Mouse (Mus musculus) MEL (cell line): ENCODE results near the gene Olfr287. TPM values are rescaled to one million over a fixed set of nuclear protein-coding genes. Genes with fewer than 3 reads are reported as not detected.

Experiments used
- DNase-seq: peaks from one replicate; pipeline ENCODE4 v3.0.0; 2011; ENCODE audit warnings: low read depth, low spot score
- H3K27ac ChIP-seq: 2 replicates; pipeline ENCODE4 v1.5.1; 2012; ENCODE audit warnings: low read depth, mild to moderate bottlenecking, control low read depth, low read length, moderate library complexity; ENCODE audit not compliant: control insufficient read depth
- H3K27me3 ChIP-seq, 2 experiments: fragments of 150-350 bp in 1 of 2; sonication (generic) in 1 of 2; 2 replicates each; pipeline ENCODE4 v1.6.1; 2012; ENCODE audit warnings: low read length in 2 of 2, mild to moderate bottlenecking in 2 of 2, improper control_type of control experiment in 1 of 2, moderate library complexity in 1 of 2; ENCODE audit not compliant: insufficient read depth in 2 of 2, control insufficient read depth in 1 of 2
- H3K36me3 ChIP-seq, 2 experiments: 2 replicates each; pipeline ENCODE4 v1.6.1; 2012 to 2014; ENCODE audit warnings: low read length in 2 of 2, improper control_type of control experiment in 1 of 2, inconsistent platforms in 1 of 2, mild to moderate bottlenecking in 1 of 2; ENCODE audit not compliant: insufficient read depth in 2 of 2, control insufficient read depth in 1 of 2
- H3K4me1 ChIP-seq, 2 experiments: fragments of 150-350 bp in 1 of 2; sonication (generic) in 1 of 2; 2 replicates each; pipeline ENCODE4 v1.6.1; 2012; ENCODE audit warnings: low read length in 2 of 2, improper control_type of control experiment in 1 of 2, mild to moderate bottlenecking in 1 of 2; ENCODE audit not compliant: insufficient read depth in 2 of 2, control insufficient read depth in 1 of 2
- H3K4me3 ChIP-seq, 2 experiments: fragments of 150-350 bp in 1 of 2; sonication (generic) in 1 of 2; 2 replicates each; pipeline ENCODE4 v1.5.1; 2012; ENCODE audit warnings: low read depth in 2 of 2, low read length in 2 of 2, mild to moderate bottlenecking in 2 of 2, moderate library complexity in 2 of 2, control low read depth in 1 of 2, improper control_type of control experiment in 1 of 2; ENCODE audit not compliant: control insufficient read depth in 1 of 2, insufficient read depth in 1 of 2
- H3K79me2 ChIP-seq: 2 replicates; pipeline ENCODE4 v1.6.1; 2012; ENCODE audit warnings: mild to moderate bottlenecking, low read length, moderate library complexity; ENCODE audit not compliant: control insufficient read depth, poor library complexity, insufficient read depth
- H3K9ac ChIP-seq: 2 replicates; pipeline ENCODE4 v1.6.1; 2012; ENCODE audit warnings: low read depth, mild to moderate bottlenecking, control low read depth, low read length, moderate library complexity; ENCODE audit not compliant: control insufficient read depth, poor library complexity, severe bottlenecking
- H3K9me3 ChIP-seq: fragments of 150-350 bp; sonication (generic); replicated peaks from 2 replicates; pipeline ENCODE4 v1.6.1; 2012; ENCODE audit warnings: mild to moderate bottlenecking, low read length, improper control_type of control experiment, moderate library complexity; ENCODE audit not compliant: insufficient read depth
- BHLHE40 ChIP-seq: IDR thresholded peaks from 2 replicates; pipeline ENCODE4 v1.6.1; 2012; ENCODE audit warnings: low read depth, mild to moderate bottlenecking, inconsistent platforms, low read length, improper control_type of control experiment, borderline replicate concordance
- ETS1 ChIP-seq: IDR thresholded peaks from 2 replicates; pipeline ENCODE4 v1.6.1; 2012; ENCODE audit warnings: low read depth, mild to moderate bottlenecking, inconsistent platforms, low read length, improper control_type of control experiment, moderate library complexity
- GATA1 ChIP-seq: IDR thresholded peaks from 2 replicates; pipeline ENCODE4 v1.6.1; 2011; ENCODE audit warnings: low read depth, low read length, improper control_type of control experiment
- MAX ChIP-seq: IDR thresholded peaks from 2 replicates; pipeline ENCODE4 v1.6.1; 2011; ENCODE audit warnings: low read length, improper control_type of control experiment
- MXI1 ChIP-seq: IDR thresholded peaks from 2 replicates; pipeline ENCODE4 v1.6.1; 2011; ENCODE audit warnings: mild to moderate bottlenecking, low read depth, low read length, improper control_type of control experiment
- NRF1 ChIP-seq: IDR thresholded peaks from 2 replicates; pipeline ENCODE4 v1.6.1; 2014; ENCODE audit warnings: low read depth, mild to moderate bottlenecking, inconsistent platforms, low read length, improper control_type of control experiment, moderate library complexity; ENCODE audit not compliant: poor library complexity, insufficient read depth, severe bottlenecking
- SIN3A ChIP-seq: IDR thresholded peaks from 2 replicates; pipeline ENCODE4 v1.6.1; 2012; ENCODE audit warnings: low read length, improper control_type of control experiment, inconsistent platforms
- polyA plus RNA-seq, 2 experiments: library from polyadenylated mRNA; stranded (reverse) in 1 of 2; unstranded in 1 of 2; fragments of >175 nt in 1 of 2; fragments of >200 nt in 1 of 2; gene quantifications; 2 replicates each; pipeline versions ENCODE4 v1.2.1 to v1.2.4; 2012; ENCODE audit warnings: low replicate concordance in 2 of 2, low read depth in 1 of 2; ENCODE audit not compliant: insufficient read length in 2 of 2, insufficient read depth in 1 of 2, missing spikeins in 1 of 2
- total RNA-seq: library from RNA; depleted of rRNA; stranded (reverse); fragments of 300-350 nt; gene quantifications from 2 replicates; pipeline ENCODE4 v1.2.3, GENCODE M21; 2012; rRNA removed

The Olfr287 gene
- total and polyA plus RNA-seq, 3 experiments, result not detected

DNA sequence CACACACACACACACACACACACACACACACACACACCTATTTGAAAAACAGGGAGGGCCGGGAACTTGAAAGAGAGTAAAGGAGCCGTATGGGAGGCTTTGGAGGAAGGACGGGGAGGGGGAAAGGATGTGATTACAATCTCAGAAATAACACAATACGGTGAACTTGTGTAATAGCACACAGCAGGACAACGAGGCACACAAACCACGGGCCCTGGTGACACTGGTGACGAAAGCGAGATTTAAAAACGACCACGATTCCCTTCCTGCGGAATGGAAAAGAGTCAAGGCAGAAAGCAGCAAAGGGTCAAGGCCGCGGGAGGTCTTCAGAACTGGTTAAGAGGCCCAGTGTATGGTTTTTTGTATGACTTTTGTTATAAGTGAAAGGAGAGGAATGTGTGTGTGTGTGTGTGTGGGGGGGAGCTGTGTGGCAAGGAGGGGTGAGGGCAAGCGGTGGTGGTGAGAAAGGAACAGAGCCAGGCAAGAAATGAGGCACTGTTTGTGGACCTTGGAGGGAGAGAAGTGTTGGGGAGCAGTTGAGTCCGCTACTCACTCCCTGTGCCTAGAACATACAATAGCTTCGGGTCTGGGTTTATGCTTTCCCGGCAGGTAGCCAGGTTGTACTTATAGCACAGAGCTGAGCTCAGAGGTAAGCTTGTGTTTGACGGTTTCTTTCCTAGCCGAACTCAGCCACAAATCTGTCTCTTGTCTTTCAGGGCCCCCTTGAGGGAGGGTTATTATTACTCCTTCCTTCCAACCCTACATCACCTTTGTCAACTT lies 59.6 kb downstream of the Olfr287 start:
- Histone ChIP-seq H3K27ac (no peak overlapping the region), H3K79me2 (no peaks in the 10 kb centered on the region), H3K27me3 (peaks cover 9 to 34% of the 10 kb centered on the region in 2 experiments), H3K4me3 (no peak overlapping the region), H3K9me3 (no peaks in the 10 kb centered on the region), H3K36me3 (peaks cover 0 to 2% of the 10 kb centered on the region in 2 experiments; a peak in 1 of 4 replicates), H3K4me1 (no peaks in the 10 kb centered on the region), H3K9ac (no peak overlapping the region)
- DNase-seq, result no peak
- no peak for TF ChIP-seq BHLHE40
- no peak for TF ChIP-seq ETS1
- TF ChIP-seq MXI1, result no peak
- TF ChIP-seq NRF1, result no peak
- TF ChIP-seq GATA1, result no peak
- TF ChIP-seq MAX, result no peak

DNA sequence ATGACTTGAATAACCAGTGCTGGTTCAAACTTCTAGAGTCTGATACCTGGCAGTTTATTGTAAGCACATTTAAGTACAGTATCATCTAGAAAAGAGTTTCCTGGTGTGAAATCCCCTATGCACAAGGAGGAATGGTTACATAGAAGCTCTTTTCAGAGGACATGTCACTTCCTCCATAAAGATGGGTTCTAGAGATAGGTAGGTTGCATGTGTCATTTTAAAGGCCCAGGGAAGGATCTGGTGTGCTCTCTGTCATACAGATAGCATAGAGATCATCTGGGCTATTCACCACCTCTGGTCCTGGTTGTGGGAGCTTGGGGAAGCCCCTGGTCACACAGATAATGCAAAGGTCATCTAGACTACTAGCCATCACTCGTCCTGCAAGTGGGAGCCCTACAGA lies 63.6 kb downstream of the Olfr287 start:
- H3K36me3 ChIP-seq, result peaks cover 0 to 2% of the 10 kb centered on the region in 2 experiments; a peak in 1 of 4 replicates
- peak; percentile 62 for TF ChIP-seq GATA1
- no peak for TF ChIP-seq SIN3A
- H3K4me1 ChIP-seq, result 0 out of 4 replicates have a peak, but pooled peaks cover 0 to 2% of the 10 kb centered on the region in 2 experiments
- no peak overlapping the region for H3K27ac ChIP-seq
- H3K9ac ChIP-seq, result no peak overlapping the region
- H3K4me3 ChIP-seq, result no peak overlapping the region
- H3K79me2 ChIP-seq, result no peaks in the 10 kb centered on the region
- H3K27me3 ChIP-seq, result peaks cover 7 to 12% of the 10 kb centered on the region in 2 experiments
- peak; percentile 34 for DNase-seq
- H3K9me3 ChIP-seq, result no peaks in the 10 kb centered on the region

Other genes starting within 250 kb of the Olfr287 start
- gene Col2a1, start 216.4 kb downstream of the Olfr287 start, total RNA-seq, result 0.04 TPM in 1 of 2 replicates, not detected in the other
- under 1 TPM in 1 of 2 experiments, not detected in 1; 0.04 TPM for gene Col2a1, start 216.4 kb downstream of the Olfr287 start, polyA plus RNA-seq
- 96.0 and 150 TPM in 2 replicates for gene Pfkm, start 128.5 kb downstream of the Olfr287 start, total RNA-seq
- 100 to 1,000 TPM in 1 of 2 experiments, not detected in 1; 125 TPM for gene Pfkm, start 128.5 kb downstream of the Olfr287 start, polyA plus RNA-seq
- 34.1 and 41.4 TPM in 2 replicates for gene Senp1, start 127.3 kb downstream of the Olfr287 start, total RNA-seq
- 10 to 100 TPM in 1 of 2 experiments, not detected in 1; 96.5 TPM for gene Senp1, start 127.3 kb downstream of the Olfr287 start, polyA plus RNA-seq
- gene Asb8, start 55.4 kb downstream of the Olfr287 start, total RNA-seq, result 28.7 and 33.1 TPM in 2 replicates
- gene Asb8, start 55.4 kb downstream of the Olfr287 start, polyA plus RNA-seq, result 10 to 100 TPM in 1 of 2 experiments, not detected in 1; 38.2 TPM
- gene Ccdc184, start 53.9 kb downstream of the Olfr287 start, total RNA-seq, result not detected in 2 replicates
- gene Ccdc184, start 53.9 kb downstream of the Olfr287 start, polyA plus RNA-seq, result under 1 TPM in 1 of 2 experiments, not detected in 1; 0.52 TPM
- not detected in 2 replicates for gene Olfr288, start 25.5 kb downstream of the Olfr287 start, total RNA-seq
- gene Olfr288, start 25.5 kb downstream of the Olfr287 start, polyA plus RNA-seq, result not detected
- not detected in 2 replicates for gene Gm44579, start 79 bp downstream of the Olfr287 start, total RNA-seq
- not detected for gene Gm44579, start 79 bp downstream of the Olfr287 start, polyA plus RNA-seq
- not detected in 2 replicates for gene Olfr286, start 13.4 kb upstream of the Olfr287 start, total RNA-seq
- gene Olfr286, start 13.4 kb upstream of the Olfr287 start, polyA plus RNA-seq, result under 1 TPM in 1 of 2 experiments, not detected in 1; 0.04 TPM
- not detected in 2 replicates for gene H1fnt, start 36.2 kb upstream of the Olfr287 start, total RNA-seq
- gene H1fnt, start 36.2 kb upstream of the Olfr287 start, polyA plus RNA-seq, result not detected
- gene Zfp641, start 75.1 kb upstream of the Olfr287 start, total RNA-seq, result not detected in 2 replicates
- gene Zfp641, start 75.1 kb upstream of the Olfr287 start, polyA plus RNA-seq, result not detected
- gene Olfr285, start 96.3 kb upstream of the Olfr287 start, total RNA-seq, result 0.07 TPM in 1 of 2 replicates, not detected in the other
- under 1 TPM in 1 of 2 experiments, not detected in 1; 0.01 TPM for gene Olfr285, start 96.3 kb upstream of the Olfr287 start, polyA plus RNA-seq
- not detected in 2 replicates for gene Olfr284, start 119.9 kb upstream of the Olfr287 start, total RNA-seq
- not detected for gene Olfr284, start 119.9 kb upstream of the Olfr287 start, polyA plus RNA-seq
- 0.20 and 0.46 TPM in 2 replicates for gene Olfr283, start 159.9 kb upstream of the Olfr287 start, total RNA-seq
- gene Olfr283, start 159.9 kb upstream of the Olfr287 start, polyA plus RNA-seq, result under 1 TPM in 1 of 2 experiments, not detected in 1; 0.11 TPM
- not detected in 2 replicates for gene Olfr282, start 210.2 kb upstream of the Olfr287 start, total RNA-seq
- under 1 TPM in 1 of 2 experiments, not detected in 1; 0.18 TPM for gene Olfr282, start 210.2 kb upstream of the Olfr287 start, polyA plus RNA-seq
- gene Olfr281, start 231.5 kb upstream of the Olfr287 start, total RNA-seq, result 0.08 TPM in 1 of 2 replicates, not detected in the other
- gene Olfr281, start 231.5 kb upstream of the Olfr287 start, polyA plus RNA-seq, result under 1 TPM in 1 of 2 experiments, not detected in 1; 0.40 TPM
- 0.04 TPM in 1 of 2 replicates, not detected in the other for gene OR5BS1P, start 248.8 kb upstream of the Olfr287 start, total RNA-seq
- gene OR5BS1P, start 248.8 kb upstream of the Olfr287 start, polyA plus RNA-seq, result not detected